8 mouse cellular contexts compared by ENCODE assay signal in genomic region chr2:132027366-132027765, GRCm38 (mm10). TPM values are rescaled to one million over a fixed set of nuclear protein-coding genes. Genes with fewer than 3 reads are reported as not detected.
DNase-seq lines count a peak whose midpoint lies in the region; ATAC-seq and TF ChIP-seq lines count a peak whose summit lies in the region.

No protein-coding gene starts in this region.

- H3K4me1 ChIP-seq in intestine, embryonic 15.5 days (replicated peaks) = peaks cover 23% of the 10 kb centered on the region
- H3K4me1 ChIP-seq in intestine, postnatal 0 days (replicated peaks; ENCODE audit: control insufficient read depth, insufficient read depth, low read length) = no peaks in the 10 kb centered on the region
- peaks cover 30% of the 10 kb centered on the region for H3K4me1 ChIP-seq in hindbrain, embryonic 14.5 days (replicated peaks; ENCODE audit: control insufficient read depth, insufficient read depth, low read length)
- peaks cover 32% of the 10 kb centered on the region for H3K4me1 ChIP-seq in midbrain, embryonic 12.5 days

- DNase-seq in brain, adult 2 months (ENCODE audit: low read depth, low spot score) = peak; percentile 38
- DNase-seq in hindbrain, embryonic 14.5 days (ENCODE audit: low spot score) = no peak
- DNase-seq in left cerebral cortex, adult 2 months (ENCODE audit: extremely low spot score in 1 of 2, low spot score in 2 of 2) = no peak
- no peak for DNase-seq in adrenal gland, adult 2 months

- H3K9me3 ChIP-seq in intestine, embryonic 15.5 days = no peaks in the 10 kb centered on the region
- H3K9me3 ChIP-seq in intestine, postnatal 0 days (ENCODE audit: control insufficient read depth) = no peaks in the 10 kb centered on the region
- H3K9me3 ChIP-seq in hindbrain, embryonic 14.5 days (ENCODE audit: control insufficient read depth, low read length) = no peaks in the 10 kb centered on the region
- no peaks in the 10 kb centered on the region for H3K9me3 ChIP-seq in midbrain, embryonic 12.5 days

- no peak for ATAC-seq in intestine, embryonic 15.5 days
- ATAC-seq in intestine, postnatal 0 days = no peak
- ATAC-seq in hindbrain, embryonic 14.5 days (ENCODE audit: low FRiP score) = no peak
- ATAC-seq in midbrain, embryonic 12.5 days (ENCODE audit: low FRiP score, low read depth) = no peak
- ATAC-seq in monocyte, adult 5-6 weeks (replicated peaks; ENCODE audit: insufficient number of reproducible peaks, low FRiP score, low TSS enrichment, poor library complexity, severe bottlenecking) = no peak; the same call in 1 of the 2 replicates

- WGBS in intestine, embryonic 15.5 days = 67% methylated on average over 5 of the region's 5 CpGs
- 66% methylated on average over 5 of the region's 5 CpGs for WGBS in intestine, postnatal 0 days
- 71% methylated on average over 5 of the region's 5 CpGs for WGBS in hindbrain, embryonic 14.5 days
- WGBS in midbrain, embryonic 12.5 days = 45% methylated on average over 5 of the region's 5 CpGs

- no peak overlapping the region for H3K9ac ChIP-seq in intestine, embryonic 15.5 days
- no peak overlapping the region for H3K9ac ChIP-seq in intestine, postnatal 0 days (ENCODE audit: low read depth, low read length)
- no peak overlapping the region for H3K9ac ChIP-seq in hindbrain, embryonic 14.5 days
- 0 out of 2 replicates have a peak overlapping the region, but pooled peaks have one; percentile 28 for H3K9ac ChIP-seq in midbrain, embryonic 12.5 days (replicated peaks)

- TF ChIP-seq CTCF in intestine, postnatal 0 days (IDR thresholded peaks at IDR 0.05; ENCODE audit: low read depth) = no peak
- TF ChIP-seq CTCF in left cerebral cortex, adult 2 months (IDR thresholded peaks at IDR 0.05) = no peak

- H3K4me3 ChIP-seq in intestine, embryonic 15.5 days (replicated peaks) = no peak overlapping the region
- H3K4me3 ChIP-seq in intestine, postnatal 0 days (ENCODE audit: low read depth, low read length) = no peak overlapping the region
- no peak overlapping the region for H3K4me3 ChIP-seq in hindbrain, embryonic 14.5 days (replicated peaks; ENCODE audit: low read length)
- H3K4me3 ChIP-seq in midbrain, embryonic 12.5 days = no peak overlapping the region
- H3K4me3 ChIP-seq in left cerebral cortex, adult 2 months = no peak overlapping the region

- no peak overlapping the region for H3K27ac ChIP-seq in intestine, embryonic 15.5 days
- no peak overlapping the region for H3K27ac ChIP-seq in intestine, postnatal 0 days (ENCODE audit: low read depth, low read length)
- no peak overlapping the region for H3K27ac ChIP-seq in hindbrain, embryonic 14.5 days
- H3K27ac ChIP-seq in midbrain, embryonic 12.5 days (replicated peaks) = no peak overlapping the region
- no peak overlapping the region for H3K27ac ChIP-seq in left cerebral cortex, adult 2 months

- intact Hi-C loops in left cerebral cortex, adult 2 months (cut with DNase I) = no loop called here

- peak overlapping the region; percentile 98; the same call in 1 of the 2 replicates for H3K4me2 ChIP-seq in intestine, embryonic 15.5 days (replicated peaks)
- no peak overlapping the region for H3K4me2 ChIP-seq in intestine, postnatal 0 days (replicated peaks; ENCODE audit: low read depth)
- peak overlapping the region; percentile 75 for H3K4me2 ChIP-seq in hindbrain, embryonic 14.5 days (replicated peaks)
- peak overlapping the region; percentile 94 for H3K4me2 ChIP-seq in midbrain, embryonic 12.5 days (replicated peaks)

- no peaks in the 10 kb centered on the region for H3K36me3 ChIP-seq in intestine, embryonic 15.5 days
- no peaks in the 10 kb centered on the region for H3K36me3 ChIP-seq in intestine, postnatal 0 days (ENCODE audit: control insufficient read depth, insufficient read depth)
- H3K36me3 ChIP-seq in hindbrain, embryonic 14.5 days (replicated peaks; ENCODE audit: control insufficient read depth, insufficient read depth) = no peaks in the 10 kb centered on the region
- no peaks in the 10 kb centered on the region for H3K36me3 ChIP-seq in midbrain, embryonic 12.5 days

- H3K27me3 ChIP-seq in intestine, embryonic 15.5 days (replicated peaks) = peaks cover 20% of the 10 kb centered on the region
- H3K27me3 ChIP-seq in intestine, postnatal 0 days (replicated peaks; ENCODE audit: control insufficient read depth, insufficient read depth, low read length) = peaks cover 4% of the 10 kb centered on the region
- H3K27me3 ChIP-seq in hindbrain, embryonic 14.5 days (ENCODE audit: control insufficient read depth, insufficient read depth, low read length) = no peaks in the 10 kb centered on the region
- H3K27me3 ChIP-seq in midbrain, embryonic 12.5 days = peaks cover 4% of the 10 kb centered on the region; the same call in 1 of the 2 replicates

RNA-seq across cellular contexts. Expression of gene Rassf2, which starts 2.7 kb away (rescaled TPM):
- polyA plus RNA-seq in intestine, embryonic 15.5 days (2015; fragmentation: Nextera tagmentation; extraction: Ambion mirVana) = 7.6 and 8.0 TPM in 2 replicates
- polyA plus RNA-seq in intestine, postnatal 0 days (2015; fragmentation: Nextera tagmentation; extraction: Ambion mirVana) = 4.4 TPM in 2 replicates
- 28.2 and 29.0 TPM in 2 replicates for polyA plus RNA-seq in hindbrain, embryonic 14.5 days (2014; fragmentation: Nextera tagmentation; extraction: Ambion mirVana)
- 35.2 and 36.6 TPM in 2 replicates for polyA plus RNA-seq in midbrain, embryonic 12.5 days (2016; fragmentation: Nextera tagmentation; extraction: Ambion mirVana)
- total RNA-seq in left cerebral cortex, adult 2 months (2021) = 10 to 100 TPM; 39.2 to 41.2 TPM
- total RNA-seq in adrenal gland, adult 2 months (2021) = 10 to 100 TPM; 10.4 to 11.7 TPM
- polyA plus RNA-seq in adrenal gland, adult 2 months (2012; rRNA removed) = 10.5 and 12.3 TPM in 2 replicates
- total RNA-seq in monocyte, adult 5-6 weeks (2017) = 33.5 to 63.6 TPM (median 45.1 TPM) in 3 replicates
